Mouse (Mus musculus) embryonic stem cell, embryonic (primary cell): ENCODE measurements around the gene Sat2.

Source experiments
- CTCF ChIA-PET, 4 experiments: fragments of 300-600 bp in 2 of 4; fragments of 350-600 bp in 2 of 4; sonication (Branson Sonifier 250); formaldehyde crosslinking; loops; one replicate each; lab custom pipeline; 2022; ENCODE audit warnings: inconsistent platforms in 2 of 4; lab: Charles Lee
- POLR2A ChIA-PET, 4 experiments: fragments of 300-600 bp in 2 of 4; fragments of 350-600 bp in 2 of 4; sonication (Branson Sonifier 250); formaldehyde crosslinking; loops; one replicate each; lab custom pipeline; 2022; ENCODE audit warnings: antibody characterized with exemption in 4 of 4, inconsistent platforms in 1 of 4; lab: Charles Lee

The Sat2 gene

DNA sequence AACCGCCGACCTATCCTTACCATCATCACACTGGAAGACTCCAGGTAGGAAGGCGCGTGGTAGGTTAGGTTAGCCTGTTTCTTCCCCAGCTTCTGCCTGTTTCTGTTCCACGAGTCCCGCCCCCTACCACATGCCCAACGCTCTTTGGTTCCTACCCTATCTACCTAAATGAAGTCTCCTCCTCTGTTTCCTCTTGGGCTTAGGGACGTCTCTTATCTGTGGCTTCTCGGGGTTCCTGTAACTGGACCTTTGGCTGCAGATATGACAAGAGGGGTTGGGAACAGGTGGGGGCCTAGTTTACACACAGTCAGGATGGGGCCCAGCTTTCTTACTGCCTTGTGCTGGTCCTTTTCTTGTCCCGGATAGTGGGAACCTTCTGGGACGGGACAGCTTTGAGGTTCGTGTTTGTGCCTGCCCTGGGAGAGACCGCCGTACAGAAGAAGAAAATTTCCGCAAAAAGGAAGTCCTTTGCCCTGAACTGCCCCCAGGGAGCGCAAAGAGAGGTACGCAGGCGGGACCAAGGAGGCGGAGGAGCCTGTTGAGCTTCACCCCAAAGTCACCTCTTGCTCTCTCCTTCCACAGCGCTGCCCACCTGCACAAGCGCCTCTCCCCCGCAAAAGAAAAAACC is 32.5 kb upstream of the Sat2 start:
- ChIA-PET CTCF (interaction anchor here (0.5 to 3.1 kb wide), 7 partner anchors 9 to 128 kb away, joined by 3 to 18 read pairs (median 5); partner anchors contain the start of genes Trp53 (in 2 of the 4) and Wrap53 (in 2 of the 4)), POLR2A (interaction anchor here in 3 of 4 experiments (0.7 to 17.7 kb wide), 24 partner anchors 8 to 128 kb away, joined by 3 to 500 read pairs (median 5); partner anchors contain the start of genes Atp1b2 (in 3 of the 3), Trp53 (in 3 of the 3), Wrap53 (in 3 of the 3) and Efnb3 (in 1 of the 3))

DNA sequence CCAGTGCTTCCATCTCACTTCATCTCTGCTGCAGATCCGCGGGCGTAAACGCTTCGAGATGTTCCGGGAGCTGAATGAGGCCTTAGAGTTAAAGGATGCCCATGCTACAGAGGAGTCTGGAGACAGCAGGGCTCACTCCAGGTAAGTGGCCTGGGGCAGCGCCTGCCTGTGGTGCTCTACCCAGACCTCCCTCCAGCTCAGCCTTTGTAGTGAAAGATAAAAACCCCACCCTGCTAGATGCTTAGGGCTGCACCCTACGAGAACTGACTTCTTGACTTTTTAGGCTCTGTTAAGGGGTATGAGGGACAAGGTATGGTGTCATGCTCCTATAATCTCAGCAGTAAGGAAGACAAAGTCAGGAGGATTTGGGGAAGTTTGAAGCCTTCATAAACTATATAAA is 31.2 kb upstream of the Sat2 start:
- POLR2A ChIA-PET, result interaction anchor here (0.6 to 17.7 kb wide), 19 partner anchors 8 to 810 kb away, joined by 3 to 500 read pairs (median 6); partner anchors contain the start of genes Atp1b2 (in 3 of the 4), Trp53 (in 2 of the 4), Wrap53 (in 2 of the 4) and Fxr2 (in 1 of the 4)

DNA sequence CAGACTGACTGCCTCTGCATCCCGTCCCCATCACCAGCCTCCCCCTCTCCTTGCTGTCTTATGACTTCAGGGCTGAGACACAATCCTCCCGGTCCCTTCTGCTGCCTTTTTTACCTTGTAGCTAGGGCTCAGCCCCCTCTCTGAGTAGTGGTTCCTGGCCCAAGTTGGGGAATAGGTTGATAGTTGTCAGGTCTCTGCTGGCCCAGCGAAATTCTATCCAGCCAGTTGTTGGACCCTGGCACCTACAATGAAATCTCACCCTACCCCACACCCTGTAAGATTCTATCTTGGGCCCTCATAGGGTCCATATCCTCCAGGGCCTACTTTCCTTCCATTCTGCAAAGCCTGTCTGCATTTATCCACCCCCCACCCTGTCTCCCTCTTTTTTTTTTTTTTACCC is 30.4 kb upstream of the Sat2 start:
- ChIA-PET POLR2A (interaction anchor here (0.7 to 17.7 kb wide), 10 partner anchors 9 to 63 kb away, joined by 3 to 500 read pairs (median 6); partner anchors contain the start of genes Atp1b2 (in 2 of the 4), Trp53 (in 2 of the 4), Wrap53 (in 2 of the 4) and Fxr2 (in 1 of the 4)), CTCF (interaction anchor here in 2 of 4 experiments (0.7 to 3.1 kb wide), 2 partner anchors 11 to 338 kb away, joined by 5 to 14 read pairs; partner anchors contain the start of genes Trp53 (in 1 of the 2) and Wrap53 (in 1 of the 2))

More for the DNA sequence above, 31.2 kb upstream of the Sat2 start:
- CTCF ChIA-PET, result interaction anchor here in 3 of 4 experiments (0.6 to 3.1 kb wide), 12 partner anchors 9 to 1078 kb away, joined by 3 to 18 read pairs (median 6); partner anchors contain the start of genes Trp53 (in 2 of the 3) and Wrap53 (in 2 of the 3)

DNA sequence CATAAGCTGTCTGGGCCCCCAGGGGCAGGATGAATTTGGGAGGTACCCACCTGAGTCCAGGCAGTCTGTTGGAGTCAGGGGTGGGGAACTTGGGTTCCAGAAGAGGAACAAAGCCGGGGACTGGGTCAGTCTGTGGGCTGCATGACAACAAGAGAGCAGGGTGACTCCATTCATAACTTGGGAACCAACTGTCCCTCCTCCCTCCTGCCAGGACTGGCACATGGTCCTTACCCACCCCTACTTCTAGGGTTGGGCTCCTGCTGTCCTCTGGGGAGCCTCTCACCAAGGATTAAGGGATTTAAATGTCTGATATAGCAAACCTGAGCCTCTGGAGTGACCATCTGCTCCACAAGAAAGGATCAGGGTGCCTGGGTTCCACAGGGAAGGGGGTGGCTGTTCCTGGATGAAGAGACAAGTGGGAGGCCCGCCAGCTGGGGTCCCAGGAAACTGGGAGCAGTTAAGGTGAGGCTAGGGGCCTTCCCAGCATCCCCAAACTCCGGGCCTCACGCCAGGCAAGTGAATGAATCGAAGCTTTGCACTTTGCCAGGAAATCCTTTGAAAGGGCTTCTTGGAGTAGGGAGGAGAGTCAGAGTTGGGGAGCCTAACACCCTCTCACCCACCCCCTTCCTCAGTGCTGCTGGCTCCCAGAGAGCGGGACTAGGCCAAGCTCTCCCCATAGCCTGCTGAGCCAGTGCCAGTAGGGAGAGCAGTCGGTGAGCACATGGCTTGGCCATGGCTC is 29.8 kb upstream of the Sat2 start:
- ChIA-PET CTCF (interaction anchor here in 2 of 4 experiments (0.7 kb wide), 2 partner anchors 125 to 339 kb away, joined by 3 to 5 read pairs; no protein-coding TSS in a partner anchor), POLR2A (interaction anchor here (0.6 to 17.7 kb wide), 18 partner anchors 8 to 268 kb away, joined by 3 to 500 read pairs (median 4); partner anchors contain the start of genes Trp53 (in 3 of the 4), Wrap53 (in 3 of the 4), Atp1b2 (in 2 of the 4) and Cntrob (in 1 of the 4))

DNA sequence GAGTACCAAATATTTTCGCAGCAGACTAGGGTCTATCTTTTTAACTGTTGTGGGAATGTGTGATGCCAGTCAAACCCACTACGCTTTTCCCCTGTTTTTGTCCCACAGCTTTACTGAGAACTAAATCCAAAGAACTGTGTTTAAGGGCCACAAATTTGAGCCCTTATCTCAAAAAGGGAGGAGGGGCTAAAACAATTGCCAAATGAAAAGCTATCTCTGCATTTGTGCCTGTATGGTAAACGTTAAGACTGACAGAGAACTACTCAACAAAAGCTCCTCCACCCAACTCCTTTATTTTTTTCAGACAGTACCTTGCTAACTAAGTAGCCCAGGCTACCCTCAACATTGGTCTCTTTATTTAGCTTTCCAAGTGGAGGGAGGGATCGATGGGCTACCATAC is 29.0 kb upstream of the Sat2 start:
- ChIA-PET POLR2A (interaction anchor here in 3 of 4 experiments (0.6 to 17.7 kb wide), 17 partner anchors 8 to 269 kb away, joined by 3 to 500 read pairs (median 4); partner anchors contain the start of genes Trp53 (in 3 of the 3), Wrap53 (in 3 of the 3), Atp1b2 (in 2 of the 3) and Cntrob (in 1 of the 3)), CTCF (interaction anchor here in 2 of 4 experiments (0.7 to 1.6 kb wide), 3 partner anchors 36 to 582 kb away, joined by 3 read pairs; no protein-coding TSS in a partner anchor)

DNA sequence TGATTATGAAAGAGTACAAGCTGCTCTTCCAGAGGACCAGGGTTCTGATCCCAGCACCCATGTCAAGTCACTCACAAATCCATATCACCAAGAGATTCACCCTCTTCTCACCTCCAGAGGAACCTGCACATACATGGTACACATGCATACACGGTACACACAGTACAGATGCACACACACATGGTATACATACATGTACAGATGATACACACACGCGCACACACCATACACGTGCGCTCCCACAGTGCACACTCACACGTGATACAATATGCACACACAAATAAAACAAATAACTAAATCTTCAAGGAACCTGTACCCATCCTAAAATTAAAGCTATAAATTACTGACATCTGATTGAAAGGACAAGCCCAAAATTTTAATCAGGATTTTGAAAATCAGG is 27.0 kb upstream of the Sat2 start:
- ChIA-PET POLR2A (interaction anchor here in 3 of 4 experiments (0.7 to 16.3 kb wide), 7 partner anchors 10 to 219 kb away, joined by 3 to 500 read pairs (median 6); partner anchors contain the start of genes Trp53 (in 3 of the 3), Wrap53 (in 3 of the 3) and Atp1b2 (in 2 of the 3)), CTCF (interaction anchor here in 1 of 4 experiments (0.6 to 1.8 kb wide), 2 partner anchors 10 to 29 kb away, joined by 3 to 5 read pairs; no protein-coding TSS in a partner anchor)

DNA sequence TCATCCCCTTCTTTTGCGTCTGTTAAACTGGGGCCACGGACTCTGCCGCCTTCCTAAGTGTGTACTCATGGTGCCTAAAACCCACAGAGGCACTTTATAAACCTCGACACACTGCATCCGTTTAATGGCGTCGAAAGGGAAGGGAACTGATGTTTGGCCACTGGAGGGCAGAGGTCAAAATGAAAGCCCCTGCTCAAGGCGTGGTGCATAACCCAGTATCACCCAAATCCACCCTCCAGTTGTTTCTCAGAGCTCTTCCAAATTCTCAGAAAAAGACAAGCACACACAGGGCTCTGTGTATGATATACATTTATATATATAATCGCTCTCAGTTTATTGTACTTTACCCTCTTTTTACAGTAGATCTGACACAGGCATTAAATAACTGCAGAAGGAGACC is 22.4 kb upstream of the Sat2 start:
- POLR2A ChIA-PET, result interaction anchor here (0.6 to 16.3 kb wide), 32 partner anchors 10 to 331 kb away, joined by 3 to 500 read pairs (median 4); partner anchors contain the start of genes Trp53 (in 3 of the 4), Wrap53 (in 3 of the 4), Cntrob (in 1 of the 4) and Eif5a (in 1 of the 4)
- CTCF ChIA-PET, result interaction anchor here (0.6 to 2.7 kb wide), 9 partner anchors 9 to 278 kb away, joined by 3 to 18 read pairs (median 4); partner anchors contain the start of genes Trp53 (in 1 of the 4) and Wrap53 (in 1 of the 4)

DNA sequence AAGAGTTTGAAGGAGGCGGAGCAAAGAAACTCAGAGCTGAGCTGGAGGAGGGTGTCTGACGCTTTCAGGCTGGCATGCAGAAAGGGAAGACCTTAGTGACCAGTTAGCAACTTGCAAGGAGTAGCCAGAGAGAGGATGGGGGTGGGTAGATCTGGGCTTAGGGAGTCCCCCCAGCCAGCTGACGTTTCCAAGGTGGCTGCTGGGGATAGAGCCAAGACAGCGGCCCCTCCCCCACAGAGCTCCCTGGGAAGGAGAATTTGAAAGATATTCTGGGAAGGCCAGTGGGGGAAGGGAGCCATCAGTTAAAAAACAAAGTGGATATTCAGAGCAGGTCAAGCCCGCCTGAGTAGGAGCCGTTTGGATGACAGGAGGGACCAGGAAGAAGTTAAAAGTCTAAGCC is 21.7 kb upstream of the Sat2 start:
- CTCF ChIA-PET, result interaction anchor here (0.6 to 2.7 kb wide), 12 partner anchors 10 to 321 kb away, joined by 3 to 18 read pairs (median 3); partner anchors contain the start of genes Sat2 (in 1 of the 4), Trp53 (in 1 of the 4) and Wrap53 (in 1 of the 4)
- POLR2A ChIA-PET, result interaction anchor here in 3 of 4 experiments (0.5 to 16.3 kb wide), 42 partner anchors 8 to 335 kb away, joined by 3 to 500 read pairs (median 4); partner anchors contain the start of genes Trp53 (in 3 of the 3), Wrap53 (in 3 of the 3), Fxr2 (in 2 of the 3) and Cd68 (in 1 of the 3)

DNA sequence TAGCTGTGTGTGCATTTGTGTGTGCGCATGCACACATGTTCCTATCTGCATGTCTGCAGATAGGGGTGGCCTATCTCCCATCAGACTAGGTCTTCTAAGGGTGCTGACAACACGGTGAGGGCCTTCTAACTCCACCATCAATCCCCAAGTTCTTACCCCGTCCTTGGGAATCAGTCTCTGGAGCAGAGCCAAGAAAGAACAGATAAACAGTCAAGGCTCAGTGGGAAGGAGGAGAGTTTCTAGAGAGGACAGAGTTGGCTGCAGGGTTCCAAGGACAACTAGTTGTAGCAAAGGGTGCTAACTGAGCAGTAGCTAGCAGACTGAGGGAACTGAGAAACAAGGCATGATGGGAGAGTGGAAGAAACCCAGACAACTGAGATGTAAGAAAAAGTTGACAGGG is 20.1 kb upstream of the Sat2 start:
- POLR2A ChIA-PET, result interaction anchor here in 3 of 4 experiments (1.0 to 16.3 kb wide), 9 partner anchors 9 to 49 kb away, joined by 3 to 500 read pairs (median 5); partner anchors contain the start of genes Trp53 (in 3 of the 3), Wrap53 (in 3 of the 3) and Sat2 (in 1 of the 3)
- CTCF ChIA-PET, result interaction anchor here in 3 of 4 experiments (0.6 to 1.7 kb wide), 3 partner anchors 12 to 26 kb away, joined by 3 to 5 read pairs (median 3); no protein-coding TSS in a partner anchor

DNA sequence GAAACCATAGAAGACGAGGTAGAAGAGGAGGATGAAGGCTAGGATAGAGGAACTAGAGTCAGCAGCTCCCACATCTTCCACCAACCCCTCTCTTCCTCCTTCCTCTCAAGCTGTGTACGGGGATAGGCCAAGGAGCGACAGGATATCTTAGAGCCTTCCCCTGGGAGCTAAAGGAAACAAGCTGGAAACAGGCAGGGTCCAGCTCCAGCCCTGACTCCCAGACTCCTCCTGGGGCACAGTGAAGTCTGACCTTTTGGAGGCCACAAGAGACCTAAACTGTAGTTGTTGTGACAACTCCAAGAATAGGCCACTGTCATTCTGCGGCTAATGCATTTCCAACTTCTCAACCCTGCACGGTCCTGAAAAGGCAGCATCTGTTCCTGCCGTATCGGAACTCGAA is 18.3 kb upstream of the Sat2 start:
- ChIA-PET POLR2A (interaction anchor here in 3 of 4 experiments (0.6 to 16.3 kb wide), 7 partner anchors 10 to 92 kb away, joined by 3 to 500 read pairs (median 4); partner anchors contain the start of genes Trp53 (in 3 of the 3) and Wrap53 (in 3 of the 3)), CTCF (no interaction called here)

DNA sequence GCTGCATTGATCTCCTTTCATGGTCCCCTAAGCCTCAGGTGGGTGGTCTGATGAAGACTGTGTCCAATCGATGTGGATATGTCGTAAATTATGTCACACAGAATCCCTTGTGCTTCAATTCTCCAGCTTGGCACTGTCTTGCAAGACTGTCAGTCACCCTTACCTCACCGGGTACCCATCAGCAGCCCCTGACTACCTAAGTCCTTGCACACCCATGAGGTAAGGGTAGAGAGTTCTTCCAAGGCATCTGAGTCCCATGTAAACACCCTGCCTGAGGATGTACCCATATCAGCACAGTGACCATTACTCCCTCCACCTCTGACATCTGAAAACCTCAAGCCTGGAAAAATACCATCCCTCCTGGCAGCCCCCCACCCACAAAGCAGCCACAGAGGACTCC is 17.5 kb upstream of the Sat2 start:
- ChIA-PET CTCF (interaction anchor here in 1 of 4 experiments (0.9 to 2.0 kb wide), 3 partner anchors 25 to 58 kb away, joined by 3 to 8 read pairs (median 5); partner anchors contain the start of gene Sox15), POLR2A (interaction anchor here in 3 of 4 experiments (0.6 to 16.3 kb wide), 26 partner anchors 9 to 381 kb away, joined by 3 to 500 read pairs (median 5); partner anchors contain the start of genes Cntrob (in 2 of the 3), Trappc1 (in 2 of the 3), Trp53 (in 2 of the 3) and Wrap53 (in 2 of the 3))

DNA sequence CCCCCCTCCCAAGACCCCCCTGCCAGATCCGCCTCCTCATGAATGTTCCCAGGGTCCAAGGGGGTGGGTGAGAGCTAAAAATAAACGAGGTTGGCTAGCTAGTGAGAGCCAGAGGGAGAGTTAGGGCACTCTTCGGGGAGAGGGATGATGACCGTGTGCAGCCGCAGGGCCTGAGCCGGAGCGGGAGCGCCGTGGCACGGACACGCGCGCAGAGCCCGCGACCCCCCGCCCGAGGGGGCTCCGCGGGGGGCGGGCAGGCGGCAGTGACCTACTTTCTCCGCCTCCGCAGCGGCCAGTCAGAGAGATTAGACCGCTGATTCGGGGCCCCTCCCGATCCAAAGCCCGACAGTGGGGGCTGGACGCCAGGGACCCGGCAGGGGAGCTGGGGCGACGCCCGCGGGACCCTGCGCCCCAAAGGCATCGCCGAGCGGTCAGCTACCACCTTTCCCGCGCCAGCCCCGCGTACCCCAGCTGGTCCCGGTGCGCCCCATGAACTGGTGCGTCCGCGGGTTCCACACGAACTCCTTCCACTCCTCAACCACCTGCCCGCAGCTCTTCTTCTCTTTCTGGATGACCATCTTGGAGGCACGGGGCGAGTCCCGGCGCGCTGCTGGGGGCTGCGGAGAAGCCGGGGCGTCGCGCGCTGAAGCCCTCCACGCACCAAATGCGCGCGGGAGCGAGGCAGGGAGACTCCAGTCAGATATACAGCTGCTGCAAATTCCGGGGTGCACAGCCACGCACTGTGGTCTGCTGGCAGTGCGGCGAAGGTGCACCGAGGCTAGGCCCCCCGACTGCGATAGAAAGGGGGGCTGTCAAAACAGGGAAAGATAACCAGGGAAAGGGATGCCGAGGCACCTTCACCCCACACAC is 16.8 kb upstream of the Sat2 start:
- ChIA-PET POLR2A (interaction anchor here (0.6 to 16.3 kb wide), 58 partner anchors 9 to 381 kb away, joined by 3 to 500 read pairs (median 5); partner anchors contain the start of genes Sat2 (in 3 of the 4), Cntrob (in 2 of the 4), Fxr2 (in 2 of the 4) and Trappc1 (in 2 of the 4)), CTCF (interaction anchor here in 2 of 4 experiments (0.5 to 2.0 kb wide), 7 partner anchors 23 to 108 kb away, joined by 3 to 10 read pairs (median 5); partner anchors contain the start of genes Sox15 (in 1 of the 2), Trp53 (in 1 of the 2) and Wrap53 (in 1 of the 2))

DNA sequence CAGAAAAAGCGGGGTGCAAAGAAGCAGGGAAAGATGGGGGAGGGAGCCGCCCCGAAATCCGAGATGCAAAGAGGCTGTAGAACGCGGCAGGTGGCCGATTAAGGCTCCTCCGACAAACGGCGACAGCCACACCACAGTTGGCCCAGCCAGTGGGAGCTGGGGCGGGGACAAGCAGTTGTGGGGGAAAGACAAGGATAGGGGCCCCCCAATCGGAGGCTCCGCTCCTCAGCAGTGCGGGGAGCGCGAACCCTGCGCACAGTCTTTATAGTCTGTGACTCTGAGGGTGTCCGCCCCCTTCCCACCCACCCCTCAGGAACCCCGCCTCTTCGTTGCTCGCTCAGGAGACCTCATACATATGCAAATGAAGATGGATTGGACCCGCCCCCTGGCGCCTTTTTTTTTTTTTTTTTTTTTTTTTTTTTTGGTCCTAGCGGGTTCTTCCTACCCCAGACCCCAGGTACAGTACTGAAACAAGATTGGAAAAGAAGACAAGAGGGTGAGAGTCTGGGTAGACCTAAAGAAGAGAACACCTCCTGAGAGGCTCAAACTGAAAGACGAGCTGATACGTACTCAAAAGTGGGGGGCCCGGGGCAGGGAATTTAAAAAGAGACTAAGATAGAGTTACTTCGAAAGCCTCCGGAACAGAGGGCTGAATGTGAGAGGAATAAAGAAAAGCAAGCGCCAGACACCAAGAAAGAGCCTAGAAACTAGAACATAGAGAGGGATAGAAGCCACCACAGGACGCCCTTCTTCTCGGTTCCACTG is 15.9 kb upstream of the Sat2 start, which contains the start of gene Atp1b2:
TSS of gene Atp1b2 (minus strand) at position 217 of the 765 bp plus-strand sequence.
- ChIA-PET POLR2A (interaction anchor here (0.5 to 16.3 kb wide), 50 partner anchors 8 to 295 kb away, joined by 3 to 500 read pairs (median 5); partner anchors contain the start of genes Sat2 (in 3 of the 4), Trp53 (in 3 of the 4), Wrap53 (in 3 of the 4) and Fxr2 (in 2 of the 4)), CTCF (interaction anchor here in 2 of 4 experiments (0.5 to 2.0 kb wide), 5 partner anchors 22 to 107 kb away, joined by 3 to 10 read pairs (median 5); partner anchors contain the start of genes Sox15 (in 1 of the 2), Trp53 (in 1 of the 2) and Wrap53 (in 1 of the 2))

DNA sequence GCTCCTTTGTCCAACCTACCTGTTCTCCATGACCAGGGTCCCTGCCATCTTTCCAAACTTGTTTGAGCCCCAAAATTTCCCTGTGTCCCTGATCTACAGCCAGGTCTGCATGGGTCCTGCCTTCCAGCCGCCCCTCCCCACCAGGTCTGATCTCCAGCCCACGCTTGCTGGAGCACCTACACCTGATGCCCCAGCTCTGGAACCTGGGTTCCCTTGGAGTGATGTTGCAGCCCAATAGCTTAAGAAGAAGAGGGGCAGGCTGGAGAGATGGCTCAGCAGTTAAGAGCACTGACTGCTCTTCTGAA is 15.4 kb upstream of the Sat2 start:
- ChIA-PET CTCF (interaction anchor here in 1 of 4 experiments (1.5 kb wide), 1 partner anchor 26 kb away, joined by 4 read pairs; the partner anchor contains the start of genes Trp53 and Wrap53), POLR2A (interaction anchor here (0.6 to 16.3 kb wide), 18 partner anchors 8 to 283 kb away, joined by 3 to 500 read pairs (median 6); partner anchors contain the start of genes Trp53 (in 2 of the 4), Wrap53 (in 2 of the 4), Cntrob (in 1 of the 4) and Fxr2 (in 1 of the 4))
